Mouse (Mus musculus) kidney, adult 2 months (tissue): ENCODE measurements around the gene Olfr1033. TPM values are rescaled to one million over a fixed set of nuclear protein-coding genes. Genes with fewer than 3 reads are reported as not detected.
"Not testable (repeated sequence)": the region's sequence is repeated elsewhere in the genome, so short reads cannot be mapped to it uniquely, and the experiment has no call there.

ENCODE experiments used
- DNase-seq: peaks from one replicate; pipeline ENCODE4 v3.0.0; 2021
- H3K27ac ChIP-seq: fragments of 200-500 bp; 2 replicates; pipeline ENCODE4 v1.5.1; 2012; ENCODE audit warnings: low read depth, low read length, control low read depth, inconsistent platforms; ENCODE audit not compliant: insufficient read depth
- H3K27me3 ChIP-seq: fragments of 200-500 bp; replicated peaks from 2 replicates; pipeline ENCODE4 v1.6.1; 2012; ENCODE audit warnings: mild to moderate bottlenecking, moderate library complexity, low read length, inconsistent platforms; ENCODE audit not compliant: control insufficient read depth, insufficient read depth
- H3K36me3 ChIP-seq: fragments of 200-500 bp; 2 replicates; pipeline ENCODE4 v1.6.1; 2012; ENCODE audit warnings: mild to moderate bottlenecking, moderate library complexity, low read length, inconsistent platforms; ENCODE audit not compliant: control insufficient read depth, insufficient read depth
- H3K4me1 ChIP-seq: fragments of 200-500 bp; 2 replicates; pipeline ENCODE4 v1.6.1; 2011; ENCODE audit warnings: low read length; ENCODE audit not compliant: control insufficient read depth, insufficient read depth
- H3K4me3 ChIP-seq: fragments of 200-500 bp; 2 replicates; pipeline ENCODE4 v1.5.1; 2011; ENCODE audit warnings: mild to moderate bottlenecking, low read depth, low read length, control low read depth; ENCODE audit not compliant: insufficient read depth
- CTCF ChIP-seq: fragments of 200-500 bp; conservative IDR thresholded peaks from 2 replicates; pipeline ENCODE4 v1.5.1; 2011; ENCODE audit warnings: low read depth, mild to moderate bottlenecking, control low read depth, low read length, moderate library complexity, mixed read lengths; ENCODE audit not compliant: insufficient read depth, insufficient read length
- POLR2A ChIP-seq: fragments of 200-500 bp; IDR thresholded peaks from one replicate; pipeline ENCODE4 v1.6.1; 2011; ENCODE audit warnings: low read depth, low read length, control low read depth
- WGBS: fragments of 180-500 bp; shearing (Covaris S2); methylation state at CpG from one replicate; pipeline ENCODE4 v1.1.7; 2018; 5-methylcytosine and 5-hydroxymethylcytosine counted together
- polyA plus RNA-seq: library from polyadenylated mRNA; depleted of rRNA; stranded (reverse); fragments of >200 nt; gene quantifications from 2 replicates; pipeline ENCODE4 v1.2.3, GENCODE M21; 2012; rRNA removed

Olfr1033 gene
- polyA plus RNA-seq, 1 experiment, result 0.59 TPM

GRCm38 (mm10) chr2:86070189-86070588 lies 49.8 kb downstream of the Olfr1033 start:
- 86% methylated on average over 8 of the region's 8 CpGs for WGBS
- Histone ChIP-seq H3K4me1 (no peaks in the 10 kb centered on the region), H3K27ac (no peak overlapping the region), H3K4me3 (no peak overlapping the region), H3K36me3 (no peaks in the 10 kb centered on the region), H3K27me3 (no peaks in the 10 kb centered on the region)
- TF ChIP-seq POLR2A, result no peak
- no peak for TF ChIP-seq CTCF
- no peak for DNase-seq

GRCm38 (mm10) chr2:86073692-86074091 lies 53.3 kb downstream of the Olfr1033 start, which contains the start of gene Olfr1036:
Gene Olfr1036 (plus strand): TSS chr2:86073992.
- not testable (repeated sequence) for H3K27me3 ChIP-seq, H3K36me3 ChIP-seq, H3K4me3 ChIP-seq, H3K27ac ChIP-seq, H3K4me1 ChIP-seq, DNase-seq

GRCm38 (mm10) chr2:86080478-86080877 lies 60.0 kb downstream of the Olfr1033 start:
- H3K4me3 ChIP-seq, H3K4me1 ChIP-seq, H3K36me3 ChIP-seq, DNase-seq, H3K27ac ChIP-seq, H3K27me3 ChIP-seq: not testable (repeated sequence)
- WGBS, result 76% methylated on average over 1 of the region's 1 CpGs

- Histone ChIP-seq H3K27me3 (no peaks in the 10 kb centered on the region), H3K4me3 (no peak within 1 kb of the TSS), H3K27ac (no peak within 1 kb of the TSS), H3K4me1 (no peaks in the 10 kb centered on the region), H3K36me3 (no peaks in the 10 kb centered on the region)
- TF ChIP-seq POLR2A (no peak), CTCF (no peak)
- DNase-seq, result no peak
- 95% methylated on average over 2 of the region's 2 CpGs for WGBS
Observed at GRCm38 (mm10) chr2:86087285-86087684, 66.9 kb downstream of the Olfr1033 start, which contains the start of gene Olfr1037. Gene Olfr1037 (minus strand): TSS chr2:86087385.

Other genes starting within 250 kb of the Olfr1033 start
- gene Olfr1014, start 247.9 kb upstream of the Olfr1033 start, polyA plus RNA-seq, result not detected in 2 replicates
- gene Olfr1015, start 238.6 kb upstream of the Olfr1033 start, polyA plus RNA-seq, result not detected in 2 replicates
- gene Olfr1016, start 218.1 kb upstream of the Olfr1033 start, polyA plus RNA-seq, result not detected in 2 replicates
- gene Olfr1018, start 202.2 kb upstream of the Olfr1033 start, polyA plus RNA-seq, result not detected in 2 replicates
- gene Olfr1019, start 175.2 kb upstream of the Olfr1033 start, polyA plus RNA-seq, result not detected in 2 replicates
- not detected in 2 replicates for gene Olfr1020, start 173.6 kb upstream of the Olfr1033 start, polyA plus RNA-seq
- not detected in 2 replicates for gene Olfr1022, start 152.0 kb upstream of the Olfr1033 start, polyA plus RNA-seq
- gene Olfr1023, start 135.0 kb upstream of the Olfr1033 start, polyA plus RNA-seq, result not detected in 2 replicates
- gene Olfr1024, start 115.6 kb upstream of the Olfr1033 start, polyA plus RNA-seq, result not detected in 2 replicates
- gene Olfr1025-ps1, start 105.4 kb upstream of the Olfr1033 start, polyA plus RNA-seq, result not detected in 2 replicates
- not detected in 2 replicates for gene Olfr1026, start 99.1 kb upstream of the Olfr1033 start, polyA plus RNA-seq
- gene Olfr1028, start 70.2 kb upstream of the Olfr1033 start, polyA plus RNA-seq, result not detected in 2 replicates
- 0.13 TPM in 1 of 2 replicates, not detected in the other for gene Olfr1029, start 46.7 kb upstream of the Olfr1033 start, polyA plus RNA-seq
- not detected in 2 replicates for gene Olfr1030, start 41.4 kb upstream of the Olfr1033 start, polyA plus RNA-seq
- not detected in 2 replicates for gene Olfr1031, start 30.3 kb upstream of the Olfr1033 start, polyA plus RNA-seq
- not detected in 2 replicates for gene Olfr1032, start 15.1 kb upstream of the Olfr1033 start, polyA plus RNA-seq
- 0.08 and 0.13 TPM in 2 replicates for gene Olfr1034, start 25.2 kb downstream of the Olfr1033 start, polyA plus RNA-seq
- not detected in 2 replicates for gene Olfr1036, start 53.4 kb downstream of the Olfr1033 start, polyA plus RNA-seq
- not detected in 2 replicates for gene Olfr1037, start 66.8 kb downstream of the Olfr1033 start, polyA plus RNA-seq
- gene Olfr1039, start 115.3 kb downstream of the Olfr1033 start, polyA plus RNA-seq, result not detected in 2 replicates
- gene Olfr1040, start 126.1 kb downstream of the Olfr1033 start, polyA plus RNA-seq, result not detected in 2 replicates
- gene Olfr1042, start 141.2 kb downstream of the Olfr1033 start, polyA plus RNA-seq, result not detected in 2 replicates
- gene Olfr1043, start 146.9 kb downstream of the Olfr1033 start, polyA plus RNA-seq, result not detected in 2 replicates
- gene Olfr1044, start 157.2 kb downstream of the Olfr1033 start, polyA plus RNA-seq, result not detected in 2 replicates
- not detected in 2 replicates for gene Olfr52, start 165.1 kb downstream of the Olfr1033 start, polyA plus RNA-seq
- gene Olfr1045, start 182.4 kb downstream of the Olfr1033 start, polyA plus RNA-seq, result not detected in 2 replicates
- not detected in 2 replicates for gene Olfr1046, start 198.7 kb downstream of the Olfr1033 start, polyA plus RNA-seq
- not detected in 2 replicates for gene Olfr1047, start 210.8 kb downstream of the Olfr1033 start, polyA plus RNA-seq
- not detected in 2 replicates for gene Olfr1048, start 219.7 kb downstream of the Olfr1033 start, polyA plus RNA-seq
- gene Olfr1049, start 237.7 kb downstream of the Olfr1033 start, polyA plus RNA-seq, result not detected in 2 replicates